Mouse (Mus musculus) stomach, postnatal 0 days (tissue): ENCODE results near the gene Gper1. TPM values are rescaled to one million over a fixed set of nuclear protein-coding genes. Genes with fewer than 3 reads are reported as not detected.

Source experiments
- ATAC-seq: fragments of 200-750 bp; cut with Nextera tagmentation; 2 replicates; pipeline ENCODE4 v1.8.0; 2017; ENCODE audit not compliant: low FRiP score, low TSS enrichment
- DNase-seq: peaks from one replicate; pipeline ENCODE4 v3.0.0-alpha.2; 2016; ENCODE audit warnings: low spot score
- H3K27ac ChIP-seq: fragments of 300-500 bp; sonication (generic); replicated peaks from 2 replicates; pipeline ENCODE4 v1.5.1; 2014; ENCODE audit warnings: mild to moderate bottlenecking, control low read depth
- H3K27me3 ChIP-seq: fragments of 300-500 bp; sonication (generic); 2 replicates; pipeline ENCODE4 v1.6.1; 2014; ENCODE audit warnings: low read length; ENCODE audit not compliant: control insufficient read depth, insufficient read depth
- H3K36me3 ChIP-seq: fragments of 300-500 bp; sonication (generic); 2 replicates; pipeline ENCODE4 v1.6.1; 2014; ENCODE audit warnings: low read length, mixed read lengths; ENCODE audit not compliant: control insufficient read depth, insufficient read depth
- H3K4me1 ChIP-seq: fragments of 300-500 bp; sonication (generic); replicated peaks from 2 replicates; pipeline ENCODE4 v1.6.1; 2014; ENCODE audit warnings: antibody characterized with exemption; ENCODE audit not compliant: control insufficient read depth, insufficient read depth
- H3K4me2 ChIP-seq: fragments of 300-500 bp; sonication (generic); replicated peaks from 2 replicates; pipeline ENCODE4 v1.6.1; 2014; ENCODE audit warnings: low read depth, mild to moderate bottlenecking, control low read depth, moderate library complexity
- H3K4me3 ChIP-seq: fragments of 300-500 bp; sonication (generic); 2 replicates; pipeline ENCODE4 v1.5.1; 2014; ENCODE audit warnings: low read depth, low read length, control low read depth
- H3K9ac ChIP-seq: fragments of 300-500 bp; sonication (generic); 2 replicates; pipeline ENCODE4 v1.6.1; 2014; ENCODE audit warnings: mild to moderate bottlenecking, low read length, control low read depth, mixed read lengths
- H3K9me3 ChIP-seq: fragments of 300-500 bp; sonication (generic); 2 replicates; pipeline ENCODE4 v1.6.1; 2016; ENCODE audit warnings: low read length; ENCODE audit not compliant: control insufficient read depth
- CTCF ChIP-seq: IDR thresholded peaks from 2 replicates; pipeline ENCODE4 v1.5.1; 2016; ENCODE audit warnings: antibody characterized with exemption, low read depth, mild to moderate bottlenecking, moderate library complexity
- EP300 ChIP-seq: optimal IDR thresholded peaks from 2 replicates; pipeline ENCODE3; 2016; ENCODE audit warnings: antibody characterized with exemption
- WGBS: fragments of 180-500 bp; shearing (Covaris S2); extraction: QIAGEN DNeasy Blood & Tissue Kit; methylation state at CpG from one replicate; pipeline ENCODE4 v1.1.7; 2014; 5-methylcytosine and 5-hydroxymethylcytosine counted together
- polyA plus RNA-seq: library from polyadenylated mRNA; unstranded; fragments of >200 nt; fragmentation: Nextera tagmentation; extraction: Ambion mirVana; gene quantifications from 2 replicates; pipeline ENCODE4 v1.2.1, GENCODE M21; 2015

The Gper1 gene
- polyA plus RNA-seq, 1 experiment from 2014 or later: 2.8 TPM

GRCm38 (mm10) chr5:139399991-139400390 lies 23.0 kb upstream of the Gper1 start:
- 85% methylated on average over 14 of the region's 14 CpGs for WGBS
- Histone ChIP-seq H3K9ac (no peak overlapping the region), H3K4me1 (no peaks in the 10 kb centered on the region), H3K4me3 (no peak overlapping the region), H3K27ac (no peak overlapping the region), H3K36me3 (no peaks in the 10 kb centered on the region), H3K9me3 (no peaks in the 10 kb centered on the region), H3K4me2 (no peak overlapping the region), H3K27me3 (no peaks in the 10 kb centered on the region)
- DNase-seq (no peak), ATAC-seq (no peak)
- TF ChIP-seq EP300 (no peak), CTCF (no peak)

GRCm38 (mm10) chr5:139402106-139402505 lies 20.8 kb upstream of the Gper1 start:
- TF ChIP-seq CTCF: no peak
- no peak for TF ChIP-seq EP300
- Histone ChIP-seq H3K27ac (no peak overlapping the region), H3K27me3 (no peaks in the 10 kb centered on the region), H3K9me3 (no peaks in the 10 kb centered on the region), H3K4me3 (no peak overlapping the region), H3K36me3 (no peaks in the 10 kb centered on the region), H3K4me2 (no peak overlapping the region), H3K9ac (no peak overlapping the region), H3K4me1 (no peaks in the 10 kb centered on the region)
- ATAC-seq (no peak), DNase-seq (no peak)
- 91% methylated on average over 2 of the region's 2 CpGs for WGBS

- H3K4me1 ChIP-seq: no peaks in the 10 kb centered on the region
- no peaks in the 10 kb centered on the region for H3K9me3 ChIP-seq
- no peaks in the 10 kb centered on the region for H3K27me3 ChIP-seq
- no peak overlapping the region for H3K9ac ChIP-seq
- WGBS: 82% methylated on average over 8 of the region's 8 CpGs
- H3K27ac ChIP-seq: no peak overlapping the region
- no peaks in the 10 kb centered on the region for H3K36me3 ChIP-seq
- no peak overlapping the region for H3K4me3 ChIP-seq
- TF ChIP-seq CTCF (no peak), EP300 (no peak)
- ATAC-seq (no peak), DNase-seq (no peak)
- H3K4me2 ChIP-seq: no peak overlapping the region
Measured at GRCm38 (mm10) chr5:139403692-139404260, 19.2 kb upstream of the Gper1 start.

- WGBS: 78% methylated on average over 6 of the region's 6 CpGs
- ATAC-seq (no peak), DNase-seq (no peak)
- H3K4me1 ChIP-seq: peaks cover 3% of the 10 kb centered on the region; the same call in 1 of the 2 replicates
- H3K9me3 ChIP-seq: no peaks in the 10 kb centered on the region
- no peaks in the 10 kb centered on the region for H3K27me3 ChIP-seq
- no peak within 1 kb of the TSS for H3K4me3 ChIP-seq
- no peak within 1 kb of the TSS for H3K27ac ChIP-seq
- no peaks in the 10 kb centered on the region for H3K36me3 ChIP-seq
- H3K4me2 ChIP-seq: 0 out of 2 replicates have a peak within 1 kb of the TSS, but pooled peaks have one; percentile 3
- no peak within 1 kb of the TSS for H3K9ac ChIP-seq
- TF ChIP-seq CTCF: no peak
- TF ChIP-seq EP300: no peak
Measured at GRCm38 (mm10) chr5:139404801-139405401, 18.1 kb upstream of the Gper1 start, which contains the start of gene C130050O18Rik. C130050O18Rik (plus strand) TSS chr5:139405280.

GRCm38 (mm10) chr5:139405478-139405877 lies 17.5 kb upstream of the Gper1 start:
- H3K4me1 ChIP-seq: peaks cover 3% of the 10 kb centered on the region; the same call in 1 of the 2 replicates
- no peaks in the 10 kb centered on the region for H3K36me3 ChIP-seq
- no peak overlapping the region for H3K27ac ChIP-seq
- ATAC-seq (no peak), DNase-seq (no peak)
- H3K4me2 ChIP-seq: 0 out of 2 replicates have a peak overlapping the region, but pooled peaks have one; percentile 3
- H3K4me3 ChIP-seq: no peak overlapping the region
- 74% methylated on average over 7 of the region's 7 CpGs for WGBS
- H3K9ac ChIP-seq: no peak overlapping the region
- TF ChIP-seq EP300 (no peak), CTCF (no peak)
- no peaks in the 10 kb centered on the region for H3K27me3 ChIP-seq
- H3K9me3 ChIP-seq: no peaks in the 10 kb centered on the region

GRCm38 (mm10) chr5:139405953-139406352 lies 17.0 kb upstream of the Gper1 start:
- no peak for ATAC-seq

More at GRCm38 (mm10) chr5:139405953-139406352, 17.0 kb upstream of the Gper1 start:
- Histone ChIP-seq H3K27ac (no peak overlapping the region), H3K9me3 (no peaks in the 10 kb centered on the region), H3K36me3 (no peaks in the 10 kb centered on the region), H3K4me3 (no peak overlapping the region), H3K4me2 (0 out of 2 replicates have a peak overlapping the region, but pooled peaks have one; percentile 3), H3K9ac (no peak overlapping the region), H3K27me3 (no peaks in the 10 kb centered on the region), H3K4me1 (peaks cover 3% of the 10 kb centered on the region; the same call in 1 of the 2 replicates)
- no peak for DNase-seq
- 54% methylated on average over 3 of the region's 3 CpGs for WGBS
- TF ChIP-seq CTCF (no peak), EP300 (no peak)
